Mouse (Mus musculus) heart, embryonic 16.5 days (tissue): Measurements from ENCODE around the gene 1700122O11Rik. TPM values are rescaled to one million over a fixed set of nuclear protein-coding genes. Genes with fewer than 3 reads are reported as not detected.

ENCODE experiments used
- ATAC-seq: fragments of 200-750 bp; cut with Nextera tagmentation; replicated peaks from 2 replicates; pipeline ENCODE4 v1.8.0; 2017; ENCODE audit warnings: moderate number of reproducible peaks; ENCODE audit not compliant: insufficient read depth, low FRiP score; ENCODE audit errors: extremely low read depth
- H3K27ac ChIP-seq: fragments of 300-500 bp; sonication (generic); 2 replicates; pipeline ENCODE4 v1.5.1; 2014; ENCODE audit warnings: mild to moderate bottlenecking, low read length, control low read depth, moderate library complexity
- H3K27me3 ChIP-seq: fragments of 300-500 bp; sonication (generic); 2 replicates; pipeline ENCODE4 v1.6.1; 2014; ENCODE audit warnings: low read length, mixed read lengths; ENCODE audit not compliant: control insufficient read depth, insufficient read depth
- H3K36me3 ChIP-seq: fragments of 300-500 bp; sonication (generic); 2 replicates; pipeline ENCODE4 v1.6.1; 2014; ENCODE audit not compliant: control insufficient read depth, insufficient read depth
- H3K4me1 ChIP-seq: fragments of 300-500 bp; sonication (generic); 2 replicates; pipeline ENCODE4 v1.6.1; 2014; ENCODE audit warnings: low read length, mixed read lengths; ENCODE audit not compliant: control insufficient read depth, insufficient read depth
- H3K4me2 ChIP-seq: fragments of 300-500 bp; sonication (generic); 2 replicates; pipeline ENCODE4 v1.6.1; 2014; ENCODE audit warnings: low read depth, mild to moderate bottlenecking, control low read depth, low read length
- H3K4me3 ChIP-seq: fragments of 300-500 bp; sonication (generic); 2 replicates; pipeline ENCODE4 v1.5.1; 2014; ENCODE audit warnings: mild to moderate bottlenecking, control low read depth, low read length
- H3K9ac ChIP-seq: fragments of 300-500 bp; sonication (generic); 2 replicates; pipeline ENCODE4 v1.6.1; 2014; ENCODE audit warnings: low read length, control low read depth
- H3K9me3 ChIP-seq: fragments of 300-500 bp; sonication (generic); replicated peaks from 2 replicates; pipeline ENCODE4 v1.6.1; 2016; ENCODE audit warnings: low read length; ENCODE audit not compliant: control insufficient read depth
- WGBS: fragments of 180-500 bp; shearing (Covaris S2); extraction: QIAGEN DNeasy Blood & Tissue Kit; methylation state at CpG from one replicate; pipeline ENCODE4 v1.1.7; 2014; 5-methylcytosine and 5-hydroxymethylcytosine counted together
- polyA plus RNA-seq: library from polyadenylated mRNA; unstranded; fragments of >200 nt; fragmentation: Nextera tagmentation; extraction: Ambion mirVana; gene quantifications from 2 replicates; pipeline ENCODE4 v1.2.1, GENCODE M21; 2015

The 1700122O11Rik gene
- not detected in 2 replicates for polyA plus RNA-seq

- Histone ChIP-seq H3K9me3 (no peaks in the 10 kb centered on the region), H3K27ac (no peak within 1 kb of the TSS), H3K4me2 (no peak within 1 kb of the TSS), H3K36me3 (no peaks in the 10 kb centered on the region), H3K4me1 (peaks cover 16% of the 10 kb centered on the region), H3K9ac (no peak within 1 kb of the TSS), H3K27me3 (no peaks in the 10 kb centered on the region), H3K4me3 (no peak within 1 kb of the TSS)
- WGBS = 95% methylated on average over 2 of the region's 2 CpGs
- ATAC-seq = no peak
Measured at GRCm38 (mm10) chr17:48038193-48038592, at the start of gene 1700122O11Rik. 1700122O11Rik (minus strand) TSS chr17:48038293.

GRCm38 (mm10) chr17:48080626-48081025 is 42.5 kb upstream of the 1700122O11Rik start:
- Histone ChIP-seq H3K27ac (no peak overlapping the region), H3K36me3 (no peaks in the 10 kb centered on the region), H3K27me3 (no peaks in the 10 kb centered on the region), H3K9ac (no peak overlapping the region), H3K4me1 (no peaks in the 10 kb centered on the region), H3K4me2 (no peak overlapping the region), H3K4me3 (no peak overlapping the region), H3K9me3 (0 out of 2 replicates have a peak, but pooled peaks cover 3% of the 10 kb centered on the region)
- ATAC-seq = no peak
- WGBS = 40% methylated on average over 3 of the region's 3 CpGs

- WGBS = 26% methylated on average over 5 of the region's 5 CpGs
- Histone ChIP-seq H3K4me2 (no peak overlapping the region), H3K9me3 (peaks cover 9% of the 10 kb centered on the region; the same call in 1 of the 2 replicates), H3K4me1 (no peaks in the 10 kb centered on the region), H3K27ac (no peak overlapping the region), H3K4me3 (no peak overlapping the region), H3K27me3 (no peaks in the 10 kb centered on the region), H3K36me3 (no peaks in the 10 kb centered on the region), H3K9ac (no peak overlapping the region)
- ATAC-seq = no peak
Measured at GRCm38 (mm10) chr17:48067729-48068128, 29.6 kb upstream of the 1700122O11Rik start.

GRCm38 (mm10) chr17:48067083-48067614 is 29.1 kb upstream of the 1700122O11Rik start:
- peaks cover 9% of the 10 kb centered on the region; the same call in 1 of the 2 replicates for H3K9me3 ChIP-seq
- no peaks in the 10 kb centered on the region for H3K4me1 ChIP-seq
- no peak overlapping the region for H3K9ac ChIP-seq
- ATAC-seq = no peak
- no peak overlapping the region for H3K27ac ChIP-seq
- no peak overlapping the region for H3K4me2 ChIP-seq
- no peaks in the 10 kb centered on the region for H3K36me3 ChIP-seq
- no peak overlapping the region for H3K4me3 ChIP-seq
- 68% methylated on average over 10 of the region's 10 CpGs for WGBS
- no peaks in the 10 kb centered on the region for H3K27me3 ChIP-seq

- Histone ChIP-seq H3K4me1 (no peaks in the 10 kb centered on the region), H3K4me2 (no peak overlapping the region), H3K4me3 (no peak overlapping the region), H3K27ac (no peak overlapping the region), H3K9me3 (no peaks in the 10 kb centered on the region), H3K27me3 (no peaks in the 10 kb centered on the region), H3K9ac (no peak overlapping the region), H3K36me3 (no peaks in the 10 kb centered on the region)
- WGBS = 50% methylated on average over 5 of the region's 5 CpGs
- no peak for ATAC-seq
Measured at GRCm38 (mm10) chr17:48065081-48065501, 27.0 kb upstream of the 1700122O11Rik start.

- H3K36me3 ChIP-seq = no peaks in the 10 kb centered on the region
Measured at GRCm38 (mm10) chr17:48064196-48064843, 26.2 kb upstream of the 1700122O11Rik start.

GRCm38 (mm10) chr17:48057382-48057781 is 19.3 kb upstream of the 1700122O11Rik start:
- H3K4me2 ChIP-seq = peak overlapping the region; percentile 54
- peak overlapping the region; percentile 19 for H3K4me3 ChIP-seq
- 4% methylated on average over 12 of the region's 12 CpGs for WGBS
- no peaks in the 10 kb centered on the region for H3K36me3 ChIP-seq
- H3K27me3 ChIP-seq = peaks cover 18% of the 10 kb centered on the region
- H3K27ac ChIP-seq = peak overlapping the region; percentile 43; the same call in 1 of the 2 replicates
- H3K4me1 ChIP-seq = peaks cover 10% of the 10 kb centered on the region
- no peak; the same call in 1 of the 2 replicates for ATAC-seq
- H3K9me3 ChIP-seq = 0 out of 2 replicates have a peak, but pooled peaks cover 2% of the 10 kb centered on the region
- peak overlapping the region; percentile 49 for H3K9ac ChIP-seq

More at GRCm38 (mm10) chr17:48064196-48064843, 26.2 kb upstream of the 1700122O11Rik start:
- Histone ChIP-seq H3K27me3 (no peaks in the 10 kb centered on the region), H3K4me3 (no peak overlapping the region), H3K9me3 (no peaks in the 10 kb centered on the region), H3K9ac (no peak overlapping the region), H3K4me1 (no peaks in the 10 kb centered on the region), H3K4me2 (no peak overlapping the region), H3K27ac (no peak overlapping the region)
- ATAC-seq = no peak
- 42% methylated on average over 10 of the region's 10 CpGs for WGBS

DNA sequence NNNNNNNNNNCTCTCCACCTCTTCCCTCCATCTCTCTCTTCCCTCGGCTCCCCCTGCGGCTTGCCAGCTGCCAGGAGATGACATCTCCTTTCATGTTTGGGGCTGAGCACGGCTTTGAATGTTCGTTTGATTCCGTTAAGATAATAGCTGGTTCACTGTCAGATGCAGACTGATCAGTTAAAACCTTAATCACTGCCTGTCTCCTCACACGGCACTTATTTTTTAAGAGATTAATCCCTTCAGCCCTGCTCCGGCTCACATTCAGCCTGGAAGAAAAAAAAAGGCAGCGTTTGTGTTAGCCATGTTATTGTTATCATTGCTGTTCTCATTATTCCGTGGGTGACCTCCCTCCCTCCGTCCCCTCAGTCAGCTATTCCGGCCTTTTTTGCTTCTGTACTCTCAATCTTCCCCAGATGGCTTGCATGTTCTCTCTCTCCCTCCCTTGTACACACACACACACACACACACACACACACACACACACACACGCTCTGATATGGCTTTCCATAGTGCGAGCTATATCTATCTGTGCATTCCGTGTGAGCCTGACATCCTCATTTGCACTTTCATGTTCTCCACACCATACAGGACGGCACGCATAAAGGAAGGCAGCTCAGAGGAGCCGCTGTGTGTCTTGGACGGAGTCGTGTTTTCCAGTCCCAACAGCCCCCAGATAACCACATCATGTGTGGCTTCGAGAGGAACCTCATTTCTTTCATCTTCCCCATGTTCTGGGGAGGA is 17.2 kb upstream of the 1700122O11Rik start:
- peaks cover 10% of the 10 kb centered on the region for H3K4me1 ChIP-seq
- WGBS = 37% methylated on average over 20 of the region's 20 CpGs
- H3K36me3 ChIP-seq = no peaks in the 10 kb centered on the region
- no peak overlapping the region; the same call in 1 of the 2 replicates for H3K4me2 ChIP-seq
- 0 out of 2 replicates have a peak, but pooled peaks cover 2% of the 10 kb centered on the region for H3K9me3 ChIP-seq
- H3K4me3 ChIP-seq = no peak overlapping the region
- H3K27ac ChIP-seq = no peak overlapping the region
- no peak overlapping the region for H3K9ac ChIP-seq
- ATAC-seq = no peak
- H3K27me3 ChIP-seq = peaks cover 18% of the 10 kb centered on the region

DNA sequence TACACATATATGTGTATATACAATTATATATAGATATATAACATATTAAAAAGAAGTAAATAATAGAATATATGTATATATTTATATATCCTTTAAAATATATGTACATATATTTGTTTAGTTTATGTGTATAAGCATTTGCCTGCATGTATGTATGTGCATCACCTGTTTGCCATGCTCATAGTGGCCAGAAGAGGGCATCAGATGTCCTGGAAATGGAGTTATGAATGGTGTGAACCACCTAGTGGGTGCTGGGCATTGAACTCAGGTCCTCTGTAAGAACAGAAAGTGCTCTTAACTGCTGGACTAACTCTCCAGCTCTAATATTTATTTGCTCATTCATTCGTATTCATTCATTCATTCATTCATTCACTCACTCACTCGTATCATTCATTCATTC is 15.6 kb upstream of the 1700122O11Rik start:
- no peak overlapping the region for H3K4me2 ChIP-seq
- H3K9ac ChIP-seq = no peak overlapping the region
- ATAC-seq = no peak
- no peak overlapping the region for H3K4me3 ChIP-seq
- no peak overlapping the region for H3K27ac ChIP-seq
- H3K36me3 ChIP-seq = no peaks in the 10 kb centered on the region
- peaks cover 10% of the 10 kb centered on the region for H3K4me1 ChIP-seq
- 0 out of 2 replicates have a peak, but pooled peaks cover 2% of the 10 kb centered on the region for H3K9me3 ChIP-seq
- peaks cover 16% of the 10 kb centered on the region for H3K27me3 ChIP-seq
- 76% methylated on average over 2 of the region's 2 CpGs for WGBS
